Mouse (Mus musculus): ENCODE results near the gene Gper1. TPM values are rescaled to one million over a fixed set of nuclear protein-coding genes. Genes with fewer than 3 reads are reported as not detected.

Gper1 gene
- polyA plus RNA-seq, 1 experiment: 0.39 TPM

DNA sequence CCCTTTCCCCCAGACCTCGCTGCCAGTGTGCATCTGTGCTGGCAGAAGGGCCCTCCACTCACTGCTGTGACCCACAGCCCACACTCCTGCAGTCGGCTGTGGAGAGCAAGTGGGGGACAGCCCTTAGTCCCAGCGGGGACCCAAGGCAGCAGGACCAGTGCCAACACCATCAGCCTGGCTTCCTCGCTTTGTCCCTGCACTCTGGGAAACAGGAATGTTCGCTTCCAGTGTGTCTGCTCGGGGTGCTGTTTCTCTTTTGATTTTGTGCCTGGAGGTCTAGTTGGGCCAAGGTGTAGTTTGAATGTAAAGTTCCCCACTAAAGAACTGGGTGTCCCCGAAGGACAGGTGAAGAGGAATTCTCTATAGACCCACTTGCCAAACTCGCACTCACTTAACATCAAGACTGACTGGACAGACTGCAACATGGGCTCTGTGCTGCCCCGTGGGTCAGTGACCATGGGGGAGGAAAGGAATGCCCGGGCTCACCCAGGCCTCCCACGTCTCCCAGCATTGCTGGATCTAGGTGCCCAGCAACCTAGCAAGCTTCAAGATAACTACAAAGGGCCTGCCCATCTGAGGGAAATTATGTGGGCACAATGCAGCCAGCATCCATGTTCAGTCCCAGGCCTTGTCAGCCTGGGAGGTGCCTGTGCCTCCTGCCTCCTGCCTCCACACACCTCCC, 31.5 kb upstream of the Gper1 start:
- DNase-seq (ENCODE audit: low read depth in 1 of 2, low spot score in 2 of 2): no peak
- 86% methylated on average over 11 of the region's 11 CpGs for WGBS
- Histone ChIP-seq H3K27me3 (ENCODE audit: control insufficient read depth, insufficient read depth, low read length) (no peaks in the 10 kb centered on the region), H3K4me3 (ENCODE audit: extremely low read depth, insufficient read depth, insufficient read length) (no peak overlapping the region), H3K4me1 (ENCODE audit: control insufficient read depth, insufficient read depth, insufficient read length) (peaks cover 17% of the 10 kb centered on the region), H3K27ac (ENCODE audit: insufficient read depth, low read length) (no peak overlapping the region; the same call in 1 of the 2 replicates), H3K36me3 (ENCODE audit: control insufficient read depth, insufficient read depth, low read length) (peaks cover 29% of the 10 kb centered on the region)
- TF ChIP-seq POLR2A (IDR thresholded peaks at IDR 0.05; ENCODE audit: low read depth, low read length) (no peak), CTCF (IDR thresholded peaks at IDR 0.05; ENCODE audit: extremely low read depth, insufficient read depth, insufficient read length, insufficient replicate concordance) (no peak)

DNA sequence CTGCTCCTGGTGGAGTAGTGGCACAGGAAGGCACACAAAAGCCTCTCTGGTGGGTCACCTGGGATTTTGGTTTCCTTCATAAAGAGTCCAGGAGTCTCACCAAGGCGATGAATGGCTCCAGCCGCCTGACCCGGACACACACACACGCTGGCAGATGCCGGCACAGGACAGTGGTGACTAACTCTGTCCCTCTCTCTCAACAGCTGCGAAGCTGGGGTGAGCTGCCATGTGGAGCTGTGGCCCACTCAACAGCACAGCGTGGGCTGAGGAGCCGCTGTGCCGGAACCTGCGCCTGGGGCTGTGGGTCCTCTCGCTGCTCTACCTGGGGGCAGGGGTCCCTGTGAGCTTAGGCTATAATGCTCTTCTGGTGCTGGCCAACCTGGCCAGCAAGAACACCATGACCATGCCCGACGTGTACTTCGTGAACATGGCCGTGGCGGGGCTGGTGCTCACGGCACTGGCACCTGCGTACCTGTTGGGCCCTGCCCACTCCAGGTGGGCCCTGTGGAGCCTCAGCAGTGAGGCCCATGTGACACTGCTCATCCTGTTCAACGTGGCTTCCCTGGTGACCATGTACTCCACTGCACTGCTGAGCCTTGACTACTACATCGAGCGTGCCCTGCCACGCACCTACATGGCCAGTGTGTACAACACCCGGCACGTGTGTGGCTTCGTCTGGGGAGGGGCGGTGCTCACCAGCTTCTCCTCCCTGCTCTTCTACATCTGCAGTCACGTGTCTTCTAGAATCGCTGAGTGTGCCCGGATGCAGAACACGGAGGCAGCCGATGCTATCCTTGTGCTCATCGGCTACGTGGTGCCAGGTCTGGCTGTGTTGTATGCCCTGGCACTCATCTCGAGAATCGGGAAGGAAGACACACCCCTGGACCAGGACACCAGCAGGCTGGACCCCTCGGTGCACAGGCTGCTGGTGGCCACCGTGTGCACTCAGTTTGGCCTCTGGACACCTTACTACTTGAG, 30.4 kb upstream of the Gper1 start:
- TF ChIP-seq CTCF (IDR thresholded peaks at IDR 0.05; ENCODE audit: extremely low read depth, insufficient read depth, insufficient read length, insufficient replicate concordance) (no peak), POLR2A (IDR thresholded peaks at IDR 0.05; ENCODE audit: low read depth, low read length) (no peak)
- no peak for DNase-seq (ENCODE audit: low read depth in 1 of 2, low spot score in 2 of 2)
- Histone ChIP-seq H3K36me3 (ENCODE audit: control insufficient read depth, insufficient read depth, low read length) (peaks cover 29% of the 10 kb centered on the region), H3K4me1 (ENCODE audit: control insufficient read depth, insufficient read depth, insufficient read length) (peaks cover 16% of the 10 kb centered on the region), H3K4me3 (ENCODE audit: extremely low read depth, insufficient read depth, insufficient read length) (no peak overlapping the region), H3K27me3 (ENCODE audit: control insufficient read depth, insufficient read depth, low read length) (no peaks in the 10 kb centered on the region), H3K27ac (ENCODE audit: insufficient read depth, low read length) (no peak overlapping the region)
- 91% methylated on average over 37 of the region's 37 CpGs for WGBS

DNA sequence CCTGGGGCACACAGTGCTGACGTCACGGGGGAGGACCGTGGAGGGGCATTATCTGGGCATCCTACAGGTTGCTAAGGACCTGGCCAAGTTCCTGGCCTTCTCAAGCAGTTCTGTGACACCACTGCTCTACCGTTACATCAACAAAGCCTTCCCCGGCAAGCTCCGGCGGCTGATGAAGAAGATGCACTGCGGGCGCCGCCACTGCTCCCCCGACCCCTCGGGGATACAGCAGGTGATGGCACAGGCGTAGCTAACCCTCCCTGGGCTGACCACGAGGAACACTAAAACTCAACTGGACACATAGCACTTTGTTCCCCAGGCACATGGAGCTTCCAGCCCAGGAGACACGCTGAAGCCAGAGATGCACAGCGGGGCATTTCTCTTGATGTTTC, 29.8 kb upstream of the Gper1 start:
- no peak for TF ChIP-seq POLR2A (IDR thresholded peaks at IDR 0.05; ENCODE audit: low read depth, low read length)
- no peak for TF ChIP-seq CTCF (IDR thresholded peaks at IDR 0.05; ENCODE audit: extremely low read depth, insufficient read depth, insufficient read length, insufficient replicate concordance)
- Histone ChIP-seq H3K4me1 (ENCODE audit: control insufficient read depth, insufficient read depth, insufficient read length) (peaks cover 17% of the 10 kb centered on the region), H3K27ac (ENCODE audit: insufficient read depth, low read length) (no peak overlapping the region), H3K36me3 (ENCODE audit: control insufficient read depth, insufficient read depth, low read length) (peaks cover 28% of the 10 kb centered on the region), H3K4me3 (ENCODE audit: extremely low read depth, insufficient read depth, insufficient read length) (no peak overlapping the region), H3K27me3 (ENCODE audit: control insufficient read depth, insufficient read depth, low read length) (no peaks in the 10 kb centered on the region)
- no peak for DNase-seq (ENCODE audit: low read depth in 1 of 2, low spot score in 2 of 2)
- WGBS: 94% methylated on average over 16 of the region's 16 CpGs

DNA sequence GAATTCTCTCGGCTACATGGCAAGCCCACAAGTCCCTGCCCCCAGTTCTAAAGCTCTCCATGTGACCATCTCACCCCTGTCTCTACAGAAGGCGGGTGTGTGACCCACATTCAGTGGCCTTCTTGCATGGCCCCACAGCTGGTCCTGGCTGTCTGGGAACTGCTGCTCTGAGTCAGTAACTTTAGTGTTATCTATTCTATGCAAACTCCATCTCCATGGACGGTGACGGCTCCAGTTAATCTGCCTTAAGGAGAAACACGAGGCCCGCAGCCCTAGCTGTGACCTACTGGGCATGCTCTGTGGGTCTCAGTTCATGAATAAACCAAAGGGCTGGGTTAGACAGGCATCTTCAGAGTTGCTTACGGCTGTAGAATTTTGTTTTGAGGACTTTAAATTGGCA, 28.6 kb upstream of the Gper1 start:
- no peaks in the 10 kb centered on the region for H3K27me3 ChIP-seq (ENCODE audit: control insufficient read depth, insufficient read depth, low read length)
- H3K4me3 ChIP-seq (ENCODE audit: extremely low read depth, insufficient read depth, insufficient read length): no peak overlapping the region
- H3K4me1 ChIP-seq (ENCODE audit: control insufficient read depth, insufficient read depth, insufficient read length): peaks cover 12% of the 10 kb centered on the region; the same call in 1 of the 2 replicates
- TF ChIP-seq CTCF (IDR thresholded peaks at IDR 0.05; ENCODE audit: extremely low read depth, insufficient read depth, insufficient read length, insufficient replicate concordance): no peak
- TF ChIP-seq POLR2A (IDR thresholded peaks at IDR 0.05; ENCODE audit: low read depth, low read length): no peak
- DNase-seq (ENCODE audit: low read depth in 1 of 2, low spot score in 2 of 2): no peak
- 81% methylated on average over 7 of the region's 7 CpGs for WGBS
- peaks cover 22% of the 10 kb centered on the region for H3K36me3 ChIP-seq (ENCODE audit: control insufficient read depth, insufficient read depth, low read length)
- no peak overlapping the region for H3K27ac ChIP-seq (ENCODE audit: insufficient read depth, low read length)

DNA sequence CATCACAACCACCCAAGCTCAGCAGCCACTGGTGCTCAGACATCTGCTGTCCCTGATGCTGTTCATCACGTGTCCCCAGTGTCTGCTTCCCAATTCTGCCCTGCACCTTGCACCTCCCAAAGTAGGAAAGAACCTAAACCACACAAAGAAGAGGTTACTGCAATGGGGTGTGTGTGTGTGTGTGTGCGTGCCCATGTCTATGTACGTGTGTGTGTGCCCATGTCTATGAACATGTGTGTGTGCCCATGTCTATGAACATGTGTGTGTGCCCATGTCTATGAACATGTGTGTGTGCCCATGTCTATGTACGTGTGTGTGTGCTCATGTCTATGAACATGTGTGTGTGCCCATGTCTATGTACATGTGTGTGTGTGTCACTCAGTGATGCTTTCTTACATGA, 27.4 kb upstream of the Gper1 start:
- no peak for DNase-seq (ENCODE audit: low read depth in 1 of 2, low spot score in 2 of 2)
- no peaks in the 10 kb centered on the region for H3K27me3 ChIP-seq (ENCODE audit: control insufficient read depth, insufficient read depth, low read length)
- 85% methylated on average over 4 of the region's 4 CpGs for WGBS
- peaks cover 22% of the 10 kb centered on the region for H3K36me3 ChIP-seq (ENCODE audit: control insufficient read depth, insufficient read depth, low read length)
- TF ChIP-seq POLR2A (IDR thresholded peaks at IDR 0.05; ENCODE audit: low read depth, low read length) (no peak), CTCF (IDR thresholded peaks at IDR 0.05; ENCODE audit: extremely low read depth, insufficient read depth, insufficient read length, insufficient replicate concordance) (no peak)
- H3K4me3 ChIP-seq (ENCODE audit: extremely low read depth, insufficient read depth, insufficient read length): no peak overlapping the region
- H3K27ac ChIP-seq (ENCODE audit: insufficient read depth, low read length): no peak overlapping the region
- peaks cover 10% of the 10 kb centered on the region; the same call in 1 of the 2 replicates for H3K4me1 ChIP-seq (ENCODE audit: control insufficient read depth, insufficient read depth, insufficient read length)

DNA sequence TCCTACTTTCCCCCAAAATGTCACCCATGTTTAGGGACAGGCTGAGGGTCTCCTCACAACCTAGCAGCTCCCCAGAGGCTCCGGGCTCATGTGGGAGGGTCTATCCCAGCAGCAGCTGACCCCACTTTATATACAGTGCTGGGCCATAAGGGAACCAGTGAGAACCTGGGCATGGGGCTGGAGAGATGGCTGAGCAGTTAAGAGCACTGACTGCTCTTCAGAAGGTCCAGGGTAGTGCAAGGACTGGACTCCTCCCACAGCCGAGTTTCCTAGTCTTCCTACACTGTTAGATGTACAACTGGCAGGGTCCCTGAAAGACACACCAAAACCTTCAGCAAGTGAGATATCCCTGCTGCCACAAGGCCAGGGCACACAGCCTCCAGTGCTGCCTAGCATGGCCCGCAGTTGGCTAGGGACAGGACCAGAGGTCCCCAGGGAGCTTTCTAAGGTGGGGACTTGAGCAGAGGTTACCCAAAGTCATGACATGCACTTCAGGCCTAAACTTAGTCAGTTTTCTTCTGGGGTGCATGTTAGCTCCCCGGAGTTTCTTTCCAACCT, 25.5 kb upstream of the Gper1 start:
- DNase-seq (ENCODE audit: low read depth in 1 of 2, low spot score in 2 of 2): no peak
- H3K4me1 ChIP-seq (ENCODE audit: control insufficient read depth, insufficient read depth, insufficient read length): peaks cover 10% of the 10 kb centered on the region; the same call in 1 of the 2 replicates
- peaks cover 17% of the 10 kb centered on the region for H3K36me3 ChIP-seq (ENCODE audit: control insufficient read depth, insufficient read depth, low read length)
- H3K27ac ChIP-seq (ENCODE audit: insufficient read depth, low read length): no peak overlapping the region
- no peaks in the 10 kb centered on the region for H3K27me3 ChIP-seq (ENCODE audit: control insufficient read depth, insufficient read depth, low read length)
- TF ChIP-seq POLR2A (IDR thresholded peaks at IDR 0.05; ENCODE audit: low read depth, low read length) (no peak), CTCF (IDR thresholded peaks at IDR 0.05; ENCODE audit: extremely low read depth, insufficient read depth, insufficient read length, insufficient replicate concordance) (no peak)
- WGBS: 84% methylated on average over 4 of the region's 4 CpGs
- no peak overlapping the region for H3K4me3 ChIP-seq (ENCODE audit: extremely low read depth, insufficient read depth, insufficient read length)
